Mouse (Mus musculus) small intestine, adult 2 months (tissue): Measurements from ENCODE around the gene Pde8b.

Source experiments
- CTCF ChIP-seq: fragments of 200-500 bp; IDR thresholded peaks from 2 replicates; pipeline ENCODE4 v1.5.1; 2012; ENCODE audit warnings: low read depth, mild to moderate bottlenecking, control low read depth, inconsistent platforms, low read length, moderate library complexity, mixed read lengths; ENCODE audit not compliant: insufficient replicate concordance, insufficient read length; ENCODE audit errors: extremely low read depth
- POLR2A ChIP-seq: fragments of 200-500 bp; IDR thresholded peaks from 2 replicates; pipeline ENCODE4 v1.6.1; 2012; ENCODE audit warnings: low read depth, mild to moderate bottlenecking, control low read depth, inconsistent platforms, low read length, moderate library complexity

GRCm38 (mm10) chr13:95104865-95105264 is 145.3 kb downstream of the Pde8b start:
- TF ChIP-seq POLR2A (no peak), CTCF (no peak)
